Mouse (Mus musculus): ENCODE results near the gene Usp24. TPM values are rescaled to one million over a fixed set of nuclear protein-coding genes. Genes with fewer than 3 reads are reported as not detected.

Usp24 gene
- total RNA-seq, 2 experiments from 2014 or later, result 62.5 to 69.2 TPM

DNA sequence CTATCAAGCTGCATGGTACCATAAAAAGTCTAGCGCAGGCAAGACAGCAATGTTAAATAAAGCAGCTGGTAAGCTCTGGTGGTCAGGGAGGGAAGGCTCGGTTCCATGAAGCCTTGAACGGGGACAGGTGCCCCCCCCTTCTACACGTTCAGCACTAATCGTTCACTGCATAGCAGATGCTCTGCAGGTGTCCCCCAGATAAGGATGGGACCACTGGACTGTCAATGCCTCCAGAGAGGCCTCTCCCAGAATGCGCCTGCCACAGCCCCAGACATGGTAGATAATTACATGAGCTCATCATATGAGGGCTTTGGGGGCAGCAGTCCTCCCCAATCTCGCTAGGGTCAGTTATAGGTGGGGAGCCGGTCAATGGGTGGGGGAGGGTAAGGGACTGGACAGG, 133.3 kb downstream of the Usp24 start:
- TF ChIP-seq CTCF (IDR thresholded peaks at IDR 0.05), result no peak
- no peak overlapping the region for H3K27ac ChIP-seq
- H3K4me3 ChIP-seq, result no peak overlapping the region
- intact Hi-C loops (cut with DNase I), result no loop called here
- DNase-seq, result no peak

DNA sequence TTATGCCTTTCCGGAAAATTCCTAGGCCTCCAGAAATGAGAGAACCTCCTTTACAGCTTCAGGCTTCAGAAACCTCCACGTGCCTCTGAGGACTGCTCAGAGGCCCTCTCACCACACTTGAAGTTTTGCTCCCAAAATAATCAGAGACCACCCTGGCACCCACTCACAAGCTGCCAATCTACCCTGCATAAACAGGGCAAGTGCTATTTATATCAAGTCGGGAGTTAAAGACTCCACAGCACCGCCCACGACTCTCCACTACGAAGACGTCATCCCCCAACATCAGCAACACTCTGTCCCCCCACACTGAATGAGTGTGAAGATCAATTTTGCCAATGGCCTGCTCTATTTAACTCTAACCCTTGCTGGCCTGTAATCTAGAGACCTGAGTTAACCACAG, 136.4 kb downstream of the Usp24 start:
- no peak overlapping the region for H3K4me3 ChIP-seq
- H3K27ac ChIP-seq, result no peak overlapping the region
- intact Hi-C loops (cut with DNase I), result no loop called here
- no peak for DNase-seq
- no peak for TF ChIP-seq CTCF (IDR thresholded peaks at IDR 0.05)

DNA sequence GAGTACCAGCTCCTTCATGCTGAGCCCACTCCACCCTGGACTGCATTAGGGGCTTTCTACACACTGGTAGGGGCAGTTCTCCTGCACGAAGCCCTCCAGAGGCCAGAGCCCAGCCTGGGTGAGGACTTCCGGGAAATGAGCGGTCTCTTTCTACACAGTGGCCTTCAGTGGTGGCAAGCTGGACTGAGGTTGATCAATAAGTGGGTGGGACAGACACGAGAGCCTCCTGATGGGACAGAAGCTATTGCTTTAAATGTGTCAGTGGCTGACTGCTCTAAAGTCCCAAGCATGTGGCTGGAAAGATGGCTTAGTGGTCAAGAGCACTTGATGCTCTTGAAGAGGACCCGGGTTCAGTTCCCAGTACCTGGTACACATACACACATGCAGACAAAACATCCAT, 137.1 kb downstream of the Usp24 start:
- intact Hi-C loops (cut with DNase I), result no loop called here
- DNase-seq, result no peak

DNA sequence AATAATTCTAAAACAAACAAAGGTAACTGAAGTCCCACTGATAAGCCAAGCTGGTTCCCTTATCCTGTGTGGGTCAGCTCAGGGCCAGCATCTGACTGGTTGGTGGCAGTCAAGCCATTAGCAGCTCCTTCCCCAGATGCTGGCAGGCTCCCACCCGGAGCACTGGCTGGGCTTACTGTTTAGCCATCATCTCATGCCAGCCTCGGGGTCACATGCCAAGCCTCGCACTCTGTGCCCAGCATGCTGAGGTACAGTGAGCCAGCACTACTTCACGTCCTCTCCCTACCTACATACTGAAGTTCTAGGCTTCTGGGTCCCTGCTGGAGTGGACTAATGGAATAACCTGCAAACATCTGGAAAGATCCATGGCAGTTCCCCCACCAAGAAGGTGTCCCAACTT, 137.5 kb downstream of the Usp24 start:
- no peak overlapping the region for H3K27ac ChIP-seq
- DNase-seq, result peak; percentile 76
- no peak overlapping the region for H3K4me3 ChIP-seq
- intact Hi-C loops (cut with DNase I), result no loop called here
- no peak for TF ChIP-seq CTCF (IDR thresholded peaks at IDR 0.05)

More for the DNA sequence above, 137.1 kb downstream of the Usp24 start:
- Histone ChIP-seq H3K4me3 (no peak overlapping the region), H3K27ac (no peak overlapping the region)
- TF ChIP-seq CTCF (IDR thresholded peaks at IDR 0.05), result no peak

DNA sequence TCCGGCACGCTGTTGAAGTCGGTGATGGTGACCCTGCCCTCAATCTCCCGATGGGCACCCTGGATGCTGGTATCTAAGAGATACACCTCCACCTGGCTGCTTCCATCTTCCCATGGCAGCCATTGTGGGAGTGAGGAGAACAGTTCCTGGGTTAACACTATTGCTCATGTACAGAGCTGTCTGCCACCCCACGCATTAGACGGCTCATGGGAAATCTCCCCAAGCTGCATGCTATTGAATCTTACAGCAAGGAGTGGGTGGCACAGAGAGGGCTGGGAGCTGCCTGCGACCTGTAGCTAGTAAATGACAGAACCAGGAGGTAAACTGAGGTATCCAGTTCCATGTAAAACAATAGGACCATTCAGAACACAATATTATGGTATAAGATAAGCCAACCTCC, 138.5 kb downstream of the Usp24 start:
- Histone ChIP-seq H3K4me3 (no peak overlapping the region), H3K27ac (no peak overlapping the region)
- DNase-seq, result no peak
- intact Hi-C loops (cut with DNase I), result no loop called here
- TF ChIP-seq CTCF (IDR thresholded peaks at IDR 0.05), result no peak

DNA sequence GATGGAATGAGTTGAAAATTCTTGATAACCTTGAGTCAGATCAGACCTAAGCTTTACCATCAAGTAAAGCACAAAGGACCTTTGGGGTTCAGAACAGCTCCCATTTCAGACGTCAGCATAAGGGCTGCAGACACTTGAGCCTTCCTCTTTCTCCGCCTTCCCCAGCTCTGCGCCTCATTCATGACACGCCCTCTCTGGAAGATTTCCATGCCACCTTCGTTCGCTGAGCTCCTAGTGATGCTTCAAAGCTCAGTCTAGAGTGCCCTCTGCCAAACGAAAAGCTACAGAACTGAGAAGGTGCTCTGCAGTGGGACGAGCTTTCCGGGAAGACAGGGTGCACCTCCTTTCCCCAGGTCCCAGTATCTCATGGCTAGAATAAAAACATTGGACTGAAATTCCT, 146.0 kb downstream of the Usp24 start:
- no peak for TF ChIP-seq CTCF (IDR thresholded peaks at IDR 0.05)
- intact Hi-C loops (cut with DNase I), result no loop called here
- Histone ChIP-seq H3K27ac (no peak overlapping the region), H3K4me3 (no peak overlapping the region)
- no peak for DNase-seq

DNA sequence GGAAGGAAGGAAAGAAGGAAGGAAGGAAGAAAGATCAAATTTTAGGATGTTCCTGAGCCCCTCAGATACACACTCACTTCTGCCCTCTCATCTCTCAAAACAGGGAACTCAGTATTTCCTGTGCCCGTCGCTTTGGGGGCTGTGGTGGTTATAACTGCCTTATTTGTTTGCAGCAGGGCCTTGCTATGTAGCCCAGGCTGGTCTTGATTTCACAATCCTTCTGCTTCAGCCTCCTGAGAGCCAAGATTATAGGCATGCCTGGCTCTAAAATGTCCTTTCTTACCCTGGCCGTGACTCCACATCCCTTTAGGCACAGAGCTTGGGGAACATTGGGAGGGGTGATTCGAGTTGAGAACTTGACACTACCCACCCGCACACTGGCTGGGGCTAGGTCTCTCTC, 146.5 kb downstream of the Usp24 start:
- no peak overlapping the region for H3K27ac ChIP-seq
- H3K4me3 ChIP-seq, result no peak overlapping the region
- intact Hi-C loops (cut with DNase I), result no loop called here
- DNase-seq, result no peak
- no peak for TF ChIP-seq CTCF (IDR thresholded peaks at IDR 0.05)

DNA sequence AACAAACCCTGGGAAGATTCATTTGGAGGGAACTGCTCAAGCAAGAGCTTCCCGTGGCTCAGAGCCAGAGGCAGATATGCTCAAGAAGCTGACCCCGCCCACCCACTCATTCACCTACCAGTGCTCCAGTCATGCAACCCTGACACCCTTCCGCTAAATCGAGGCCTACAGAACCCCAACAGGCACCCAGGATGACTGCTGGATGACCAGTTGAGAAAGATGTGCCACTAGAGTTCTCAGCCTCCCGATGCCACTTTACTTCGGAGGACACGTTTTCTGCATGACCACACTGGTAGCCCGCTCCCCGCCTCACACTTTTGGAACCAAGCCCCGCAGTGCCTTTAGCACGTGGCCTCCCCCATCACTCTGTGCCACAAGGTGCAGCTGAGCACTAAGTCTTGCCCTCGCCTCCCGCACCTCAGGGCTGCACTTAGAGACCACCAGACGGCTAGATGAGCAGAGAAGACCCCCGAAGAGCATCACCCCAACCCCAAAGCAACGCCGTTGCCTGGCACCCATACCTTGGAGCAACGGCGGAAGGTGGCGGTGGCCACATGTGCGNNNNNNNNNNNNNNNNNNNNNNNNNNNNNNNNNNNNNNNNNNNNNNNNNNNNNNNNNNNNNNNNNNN, 147.3 kb downstream of the Usp24 start:
- no peak for TF ChIP-seq CTCF (IDR thresholded peaks at IDR 0.05)
- Histone ChIP-seq H3K27ac (no peak overlapping the region), H3K4me3 (peak overlapping the region; percentile 53)
- intact Hi-C loops (cut with DNase I), result no loop called here
- no peak for DNase-seq

DNA sequence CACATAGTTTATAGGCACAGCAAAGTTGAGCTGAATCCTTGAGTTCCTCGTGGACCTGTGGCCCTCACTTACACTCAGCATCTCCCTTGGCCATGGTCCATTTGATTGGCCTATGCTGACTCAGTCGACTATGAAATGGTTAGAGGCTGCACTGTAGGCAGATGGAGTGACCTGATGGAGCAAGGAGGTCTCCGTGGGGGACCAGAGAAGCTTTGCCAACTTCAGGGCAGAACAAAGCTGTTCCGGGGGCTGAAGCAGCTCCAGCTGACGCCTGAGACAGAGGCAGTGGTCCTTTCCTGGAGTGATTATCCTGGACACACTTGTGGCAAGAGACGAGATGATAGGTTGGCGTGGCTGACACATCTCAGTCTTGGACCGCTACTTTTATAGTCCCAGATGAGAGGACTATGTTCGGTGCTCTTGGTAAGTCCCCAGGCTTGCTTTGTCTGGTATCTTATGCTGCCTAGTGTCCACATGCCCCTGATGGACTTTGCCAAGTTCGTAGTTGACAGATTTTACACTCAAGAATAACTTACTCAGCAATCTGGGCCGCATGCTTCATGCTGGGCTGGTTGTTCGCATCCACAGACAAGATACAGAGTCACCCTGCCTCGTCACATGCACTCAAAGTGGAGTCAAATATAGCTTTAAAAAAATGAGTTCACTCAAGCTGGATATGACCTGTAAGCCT, 151.6 kb downstream of the Usp24 start:
- no peak for DNase-seq
- no peak overlapping the region for H3K4me3 ChIP-seq
- intact Hi-C loops (cut with DNase I), result no loop called here
- no peak overlapping the region for H3K27ac ChIP-seq
- no peak for TF ChIP-seq CTCF (IDR thresholded peaks at IDR 0.05)

DNA sequence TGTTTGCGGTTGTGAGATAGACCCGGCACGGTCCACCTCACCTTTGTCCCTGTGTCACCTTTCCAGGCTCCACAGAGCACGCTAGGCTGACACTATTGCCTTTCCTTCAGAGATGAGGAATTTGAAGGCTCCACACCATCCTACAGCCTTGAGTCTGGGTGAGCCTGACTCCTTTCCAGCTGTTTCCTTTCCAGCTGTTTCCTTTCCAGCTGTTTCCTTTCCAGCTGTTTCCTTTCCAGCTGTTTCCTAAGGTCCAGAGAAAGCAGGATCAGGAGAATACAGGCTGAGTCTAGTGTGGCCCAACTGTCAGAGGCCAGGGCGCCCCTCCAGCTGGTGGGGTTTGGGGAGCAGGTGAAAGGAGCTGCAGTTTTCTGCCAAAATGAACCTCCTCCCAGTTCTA, 154.9 kb downstream of the Usp24 start:
- no peak overlapping the region for H3K4me3 ChIP-seq
- DNase-seq, result peak; percentile 38
- H3K27ac ChIP-seq, result no peak overlapping the region
- intact Hi-C loops (cut with DNase I), result no loop called here
- no peak for TF ChIP-seq CTCF (IDR thresholded peaks at IDR 0.05)

DNA sequence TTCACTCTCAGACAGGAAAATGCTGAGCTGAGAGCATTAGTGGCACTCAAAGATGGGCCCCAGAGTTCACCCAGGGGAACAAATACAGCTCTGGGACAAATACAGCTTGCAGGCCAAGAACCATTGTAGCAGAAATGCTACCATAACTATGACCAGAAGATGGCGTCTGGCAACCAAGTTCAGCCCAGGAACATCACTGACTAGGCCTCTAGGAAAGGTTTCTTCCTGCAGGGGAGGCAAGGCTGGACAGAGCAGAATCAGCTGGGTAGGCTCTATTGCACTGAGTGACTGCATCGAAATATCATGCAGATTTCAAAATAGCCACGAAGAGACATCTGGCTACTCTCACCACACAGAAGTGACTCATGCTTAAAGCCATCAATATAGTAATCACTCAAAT, 156.3 kb downstream of the Usp24 start:
- no peak overlapping the region for H3K4me3 ChIP-seq
- peak; percentile 78 for TF ChIP-seq CTCF (IDR thresholded peaks at IDR 0.05)
- no peak overlapping the region for H3K27ac ChIP-seq
- intact Hi-C loops (cut with DNase I), result no loop called here
- peak; percentile 59 for DNase-seq

DNA sequence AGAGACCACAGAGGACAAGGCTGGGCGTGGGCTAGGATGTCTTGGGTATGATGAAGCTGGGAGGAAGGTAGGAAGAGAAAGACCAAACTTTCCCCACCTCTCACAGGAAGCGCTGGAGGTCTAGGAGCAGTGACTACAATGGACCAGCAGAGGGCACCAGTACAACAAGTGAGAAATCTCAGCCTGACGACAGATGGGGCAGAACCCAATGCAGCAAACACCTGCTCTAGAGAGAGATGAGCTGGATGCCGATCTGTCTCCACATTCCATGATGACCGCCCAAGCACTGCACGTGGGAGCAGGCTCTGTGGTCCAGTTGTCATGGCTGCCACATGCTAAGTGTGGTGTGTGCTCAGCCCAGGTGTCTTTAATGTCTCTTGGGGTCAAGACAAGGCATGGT, 158.2 kb downstream of the Usp24 start:
- peak; percentile 46 for DNase-seq
- Histone ChIP-seq H3K27ac (no peak overlapping the region), H3K4me3 (no peak overlapping the region)
- intact Hi-C loops (cut with DNase I), result loop anchor here (1.0 kb wide), 1 partner anchor 56 kb away; no protein-coding TSS in a partner anchor
- peak; percentile 75 for TF ChIP-seq CTCF (IDR thresholded peaks at IDR 0.05)

DNA sequence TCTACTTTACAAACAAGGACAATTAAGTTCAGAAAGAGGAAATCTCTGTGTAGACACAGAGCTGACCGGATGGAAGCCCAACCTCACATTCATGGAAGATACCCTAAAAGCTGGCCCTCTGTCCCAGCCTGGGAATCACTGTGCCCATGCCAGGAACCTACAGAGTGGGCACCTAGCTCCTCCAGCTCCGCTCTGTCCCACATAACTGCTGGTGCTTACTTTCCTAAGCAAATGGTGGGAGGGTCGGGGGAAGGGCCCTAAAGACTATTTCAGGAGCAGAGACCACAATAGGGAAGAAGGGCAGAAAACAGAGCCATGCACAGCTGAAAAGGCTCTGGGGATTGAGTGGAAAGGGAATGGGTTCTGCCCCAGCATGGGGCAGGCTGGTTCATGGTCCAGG, 164.5 kb downstream of the Usp24 start:
- H3K4me3 ChIP-seq, result no peak overlapping the region
- no peak for DNase-seq
- no peak overlapping the region for H3K27ac ChIP-seq
- intact Hi-C loops (cut with DNase I), result no loop called here
- TF ChIP-seq CTCF (IDR thresholded peaks at IDR 0.05), result no peak

DNA sequence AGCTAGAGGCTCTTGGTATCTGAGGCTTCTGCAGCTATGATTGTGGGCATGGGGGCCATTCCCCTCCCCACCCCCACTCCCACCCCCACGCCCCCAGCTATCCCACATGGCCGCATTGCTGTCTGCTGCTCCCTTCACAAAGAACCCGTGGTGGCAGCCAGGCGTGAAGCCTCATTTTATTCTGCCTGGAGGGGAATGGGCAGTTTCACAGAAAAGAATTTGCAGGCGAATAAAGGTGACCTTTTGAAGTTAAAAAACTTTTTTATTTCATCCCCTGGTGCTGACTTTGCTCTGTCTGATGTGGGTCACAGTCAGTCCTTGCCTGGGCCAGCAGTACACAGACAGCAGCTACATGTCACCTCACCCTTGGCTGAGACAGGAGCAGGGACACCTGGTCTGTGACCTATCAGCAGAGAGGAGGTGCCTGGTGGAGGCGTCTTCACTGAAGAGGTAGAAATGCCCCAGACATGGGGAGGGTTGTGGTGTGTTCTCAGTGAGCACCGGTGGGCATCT, 167.3 kb downstream of the Usp24 start:
- TF ChIP-seq CTCF (IDR thresholded peaks at IDR 0.05), result no peak
- no peak for DNase-seq
- intact Hi-C loops (cut with DNase I), result no loop called here
- Histone ChIP-seq H3K4me3 (no peak overlapping the region), H3K27ac (no peak overlapping the region)

Data from gastrocnemius, adult 2 months (tissue).